Mouse (Mus musculus) heart, postnatal 0 days (tissue): ENCODE data around the gene Dock8.

Experiments
- CTCF ChIP-seq: IDR thresholded peaks from 2 replicates; pipeline ENCODE4 v1.5.1; 2016; ENCODE audit warnings: antibody characterized with exemption, control low read depth, low read depth
- EP300 ChIP-seq: IDR thresholded peaks from 2 replicates; pipeline ENCODE4 v1.6.1; 2016; ENCODE audit warnings: antibody characterized with exemption, low read depth

DNA sequence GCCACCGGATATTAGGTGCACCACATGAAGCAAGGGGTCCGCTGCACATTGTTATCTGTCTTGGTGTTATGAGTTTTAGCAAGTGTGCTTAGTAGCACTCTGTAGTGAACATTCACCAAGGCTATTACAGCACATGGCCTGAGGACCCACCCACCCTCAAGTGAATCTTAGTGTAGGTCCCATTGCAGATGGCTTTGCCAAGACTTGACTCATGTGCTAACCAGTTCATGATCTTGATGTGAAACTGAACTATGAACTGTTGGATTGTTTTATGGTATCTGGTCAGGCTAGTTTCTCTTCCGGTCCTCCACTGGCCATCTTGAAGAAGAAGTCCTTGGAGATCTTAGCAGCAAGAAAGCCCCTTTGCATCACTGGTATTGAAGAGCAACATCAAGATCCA, 162.9 kb downstream of the Dock8 start:
- no peak for TF ChIP-seq CTCF
- no peak for TF ChIP-seq EP300
